Mouse (Mus musculus): ENCODE measurements around the gene Ncf4.

GRCm38 (mm10) chr15:78234823-78235509 lies 9.6 kb upstream of the Ncf4 start:
- TF ChIP-seq CTCF (IDR thresholded peaks at IDR 0.05; ENCODE audit: borderline replicate concordance, control insufficient read depth, extremely low read depth, insufficient read depth, low read length, poor library complexity) (no peak), POLR2A (IDR thresholded peaks at IDR 0.05; ENCODE audit: control insufficient read depth, extremely low read depth, insufficient read depth, low read length, poor library complexity) (no peak)
